Comparison of ENCODE assay signal across 8 mouse cellular contexts in genomic region chr5:93163541-93163940, GRCm38 (mm10). TPM values are rescaled to one million over a fixed set of nuclear protein-coding genes. Genes with fewer than 3 reads are reported as not detected.
DNase-seq lines count a peak whose midpoint lies in the region; ATAC-seq lines count a peak whose summit lies in the region.

No protein-coding gene starts in this region.

- ATAC-seq in CD4-positive, CD25-positive, alpha-beta regulatory T cell, adult 4 months, result peak; percentile 60
- ATAC-seq in midbrain, embryonic 12.5 days (ENCODE audit: low FRiP score, low read depth), result peak; percentile 44; the same call in 1 of the 2 replicates

- no peaks in the 10 kb centered on the region for H3K27me3 ChIP-seq in midbrain, embryonic 12.5 days

- no peak overlapping the region for H3K4me3 ChIP-seq in midbrain, embryonic 12.5 days

- no peak overlapping the region for H3K4me2 ChIP-seq in midbrain, embryonic 12.5 days (replicated peaks)

- DNase-seq in left cerebral cortex, adult 18-20 months (ENCODE audit: low spot score in 2 of 2), result peak; percentile 64 to 72
- DNase-seq in left cerebral cortex, postnatal 36 days (ENCODE audit: low spot score in 2 of 2), result no peak
- peak; percentile 62 for DNase-seq in ZHBTc4 (ENCODE audit: low read depth, low spot score)
- DNase-seq in embryo, embryonic 9.5 days (ENCODE audit: extremely low spot score), result peak; percentile 36
- DNase-seq in kidney, adult 9 months, result peak; percentile 72
- DNase-seq in urinary bladder, postnatal 10 days (ENCODE audit: low spot score), result no peak

- intact Hi-C loops in left cerebral cortex, postnatal 36 days (cut with DNase I), result loop anchor here (2.0 to 10.0 kb wide), 4 partner anchors 71 to 479 kb away; partner anchors contain the start of genes Sept11 and Shroom3

- H3K27ac ChIP-seq in midbrain, embryonic 12.5 days (replicated peaks), result no peak overlapping the region

- peaks cover 78% of the 10 kb centered on the region for H3K36me3 ChIP-seq in midbrain, embryonic 12.5 days

- no peaks in the 10 kb centered on the region for H3K4me1 ChIP-seq in midbrain, embryonic 12.5 days

- 81% methylated on average over 3 of the region's 3 CpGs for WGBS in midbrain, embryonic 12.5 days

- no peaks in the 10 kb centered on the region for H3K9me3 ChIP-seq in midbrain, embryonic 12.5 days

- H3K9ac ChIP-seq in midbrain, embryonic 12.5 days (replicated peaks), result no peak overlapping the region

RNA-seq across cellular contexts. Expression of gene Ccni, which starts 42.8 kb away (rescaled TPM):
- 100 to 1,000 TPM; 284 to 293 TPM for total RNA-seq in left cerebral cortex, adult 18-20 months (2021)
- 100 to 1,000 TPM; 270 to 322 TPM for total RNA-seq in left cerebral cortex, postnatal 36 days (2021)
- polyA plus RNA-seq in CD4-positive, CD25-positive, alpha-beta regulatory T cell, adult 4 months (2017; shearing (Covaris generic)), result 10 to 100 TPM; 75.1 to 88.5 TPM
- 166 and 193 TPM in 2 replicates for polyA plus RNA-seq in midbrain, embryonic 12.5 days (2016; fragmentation: Nextera tagmentation; extraction: Ambion mirVana)

RNA-seq across cellular contexts. Expression of gene 2010109A12Rik, which starts 42.8 kb away (rescaled TPM):
- under 1 TPM; 0.52 to 0.56 TPM for total RNA-seq in left cerebral cortex, adult 18-20 months (2021)
- total RNA-seq in left cerebral cortex, postnatal 36 days (2021), result under 1 TPM; 0.72 to 0.91 TPM
- polyA plus RNA-seq in CD4-positive, CD25-positive, alpha-beta regulatory T cell, adult 4 months (2017; shearing (Covaris generic)), result 1 to 10 TPM; 2.0 to 2.8 TPM
- 1.9 and 2.0 TPM in 2 replicates for polyA plus RNA-seq in midbrain, embryonic 12.5 days (2016; fragmentation: Nextera tagmentation; extraction: Ambion mirVana)

Comparison
In these comparisons a context has a peak if more than half of its experiments do, and no peak if none do; other contexts are left out.
1. DNase-seq: peak in left cerebral cortex, adult 18-20 months (2 of 2), ZHBTc4 (single experiment), embryo, embryonic 9.5 days (single experiment) and kidney, adult 9 months (single experiment); none in left cerebral cortex, postnatal 36 days (0 of 2) and urinary bladder, postnatal 10 days (single experiment).